Mouse (Mus musculus) frontal cortex, postnatal 14 days (tissue): ENCODE results near the gene Usp2.

ENCODE experiments used
- DNase-seq, 2 experiments: peaks; one replicate each; pipeline ENCODE4 v3.0.0; 2022; ENCODE audit warnings: low spot score in 2 of 2

Usp2 gene

GRCm38 (mm10) chr9:44124317-44124716 lies 57.5 kb downstream of the Usp2 start:
- DNase-seq = no peak

DNA sequence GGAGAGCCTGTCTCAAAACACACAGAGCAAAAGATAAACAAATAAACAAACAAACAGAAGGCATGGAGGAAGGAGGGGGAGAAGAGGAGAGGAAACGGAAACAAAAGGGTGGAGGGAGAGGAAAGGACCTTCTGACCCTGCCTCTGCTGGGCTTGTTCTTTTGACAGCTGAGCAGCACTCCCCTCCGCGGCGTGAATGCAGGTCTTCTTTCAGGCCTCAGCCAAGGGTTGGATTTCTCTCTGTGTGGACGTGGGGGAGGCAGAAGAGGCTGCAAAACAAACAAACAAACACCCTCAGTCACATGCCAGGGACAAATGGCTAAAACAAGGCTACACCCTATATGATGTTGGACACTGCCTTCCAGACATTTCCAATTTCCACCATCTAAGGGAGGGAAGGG lies 58.2 kb downstream of the Usp2 start:
- no peak for DNase-seq

GRCm38 (mm10) chr9:44125546-44126428 lies 59.0 kb downstream of the Usp2 start:
- peak; percentile 72 to 90 for DNase-seq

- no peak for DNase-seq
Measured at GRCm38 (mm10) chr9:44126746-44127145, 59.9 kb downstream of the Usp2 start.

DNA sequence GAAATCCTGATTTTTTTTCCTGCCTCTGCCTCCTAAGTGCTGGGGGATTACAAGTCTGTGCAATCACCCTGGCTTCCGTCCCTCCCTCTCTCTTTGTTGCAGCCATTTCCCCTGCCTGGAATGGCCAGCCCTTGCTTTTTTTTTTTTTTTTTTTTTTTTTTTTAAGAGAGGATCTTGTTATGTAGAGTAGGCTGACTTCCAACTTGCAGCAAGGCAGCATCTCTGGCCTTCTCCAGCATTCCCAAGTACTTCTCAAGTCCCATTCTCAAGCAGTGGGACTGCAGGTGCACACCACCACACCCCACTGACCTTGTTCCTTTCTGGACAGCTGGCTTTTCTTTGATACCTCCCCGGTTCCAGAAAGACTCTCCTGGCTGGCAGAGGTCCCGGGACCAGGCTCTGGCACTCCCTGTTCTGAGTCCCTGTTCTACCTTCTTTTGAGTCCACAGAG lies 60.6 kb downstream of the Usp2 start:
- no peak for DNase-seq

DNA sequence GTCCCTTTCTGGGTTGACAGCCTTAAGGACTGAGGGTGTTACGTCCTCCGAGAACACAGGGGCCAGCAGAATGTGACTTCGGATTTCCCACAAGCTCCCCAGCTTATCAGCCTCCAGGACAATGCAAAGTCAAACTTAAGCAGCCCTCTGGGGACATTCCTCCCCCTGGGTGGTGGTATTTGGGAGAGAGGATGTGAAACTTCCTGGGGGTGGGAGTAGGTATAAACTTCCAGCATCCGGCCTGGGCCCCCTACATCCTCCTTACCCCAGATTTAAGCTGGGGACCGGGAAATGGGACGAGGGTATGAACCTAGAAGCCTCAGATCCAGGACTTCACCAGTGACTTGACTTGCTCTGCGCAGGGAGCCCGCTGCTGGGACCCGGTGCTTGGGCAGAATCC lies 62.8 kb downstream of the Usp2 start:
- no peak for DNase-seq

DNA sequence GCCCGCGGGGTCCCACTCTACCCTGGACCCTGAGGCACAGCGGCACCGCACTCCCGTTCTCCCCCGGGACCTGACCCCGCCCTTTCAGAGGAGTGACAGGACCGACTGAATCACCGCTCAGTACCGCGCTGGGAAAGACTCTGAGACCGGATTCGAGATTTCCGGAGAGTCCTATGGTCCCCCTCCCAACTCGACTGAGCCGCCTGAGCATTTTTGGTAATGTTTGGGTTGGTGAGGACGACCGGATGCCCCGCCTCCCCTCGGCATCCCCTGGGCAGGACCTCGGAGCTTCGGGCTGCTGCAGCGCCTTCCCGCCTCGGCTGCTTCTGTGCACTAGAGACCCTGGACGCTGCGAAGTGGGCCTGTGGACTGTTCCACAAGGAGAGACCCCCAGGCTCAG lies 63.2 kb downstream of the Usp2 start:
- DNase-seq = no peak

GRCm38 (mm10) chr9:44130581-44131275 lies 63.9 kb downstream of the Usp2 start:
- DNase-seq = no peak

DNA sequence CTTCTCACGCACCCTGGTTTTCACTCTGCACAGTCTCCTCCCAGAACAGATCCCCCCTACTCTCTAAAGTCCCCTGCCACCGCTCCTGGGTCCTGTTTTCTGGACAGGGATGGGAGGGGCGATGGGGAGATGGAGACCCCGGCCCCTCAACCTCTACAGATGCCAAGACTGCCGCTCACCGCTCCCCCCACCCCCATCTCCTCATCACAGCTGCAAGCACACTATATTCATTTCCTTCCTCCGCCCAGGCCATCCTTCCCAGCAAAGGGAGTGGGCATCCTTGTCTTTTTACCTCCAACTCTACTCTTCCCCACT lies 64.4 kb downstream of the Usp2 start:
- no peak for DNase-seq

DNA sequence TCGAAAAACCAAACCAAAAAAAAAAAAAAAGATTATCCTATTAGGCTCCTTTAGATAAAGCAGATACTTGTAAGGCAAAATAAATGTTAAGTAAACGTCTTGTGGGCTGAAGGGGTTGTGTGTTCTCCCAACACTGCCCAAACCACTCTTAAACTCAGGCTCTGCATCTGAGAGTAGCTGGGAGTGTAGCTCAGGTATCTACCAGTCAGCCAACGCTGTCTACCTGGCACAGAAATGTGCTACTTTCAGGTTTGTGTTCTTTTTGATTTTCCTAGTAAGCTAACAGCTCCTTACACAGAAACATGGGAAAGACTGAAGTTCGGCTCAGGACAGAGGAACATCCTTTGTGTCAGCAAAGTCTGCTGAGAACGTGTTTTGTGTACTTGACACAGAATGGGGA lies 65.4 kb downstream of the Usp2 start:
- DNase-seq = no peak

DNA sequence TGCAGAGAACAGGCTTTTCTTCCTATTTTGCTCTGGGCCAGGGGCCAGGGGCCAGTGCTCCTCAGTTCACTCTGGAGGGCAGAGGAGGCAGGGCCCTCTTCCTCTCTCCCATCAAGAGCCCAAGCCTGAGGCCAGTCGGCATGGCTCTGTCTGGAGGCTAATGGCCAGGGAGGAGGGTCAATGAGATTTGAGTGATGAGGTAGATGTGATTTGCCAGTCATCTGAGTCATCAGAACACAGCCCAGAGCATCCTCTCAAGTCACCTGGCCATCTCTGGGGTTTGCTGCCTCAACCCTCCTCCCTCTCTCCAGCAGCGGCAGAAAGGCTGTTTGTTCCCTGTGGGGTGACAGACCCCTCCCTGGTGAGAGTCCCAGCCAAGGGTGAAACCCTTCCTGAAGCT lies 66.5 kb downstream of the Usp2 start:
- DNase-seq = no peak

GRCm38 (mm10) chr9:44134101-44134850 lies 67.5 kb downstream of the Usp2 start, which contains the start of gene Mcam:
Gene Mcam, plus strand, starts transcription at chr9:44134469.
- DNase-seq = peak in 1 of 2 experiments; percentile 40

DNA sequence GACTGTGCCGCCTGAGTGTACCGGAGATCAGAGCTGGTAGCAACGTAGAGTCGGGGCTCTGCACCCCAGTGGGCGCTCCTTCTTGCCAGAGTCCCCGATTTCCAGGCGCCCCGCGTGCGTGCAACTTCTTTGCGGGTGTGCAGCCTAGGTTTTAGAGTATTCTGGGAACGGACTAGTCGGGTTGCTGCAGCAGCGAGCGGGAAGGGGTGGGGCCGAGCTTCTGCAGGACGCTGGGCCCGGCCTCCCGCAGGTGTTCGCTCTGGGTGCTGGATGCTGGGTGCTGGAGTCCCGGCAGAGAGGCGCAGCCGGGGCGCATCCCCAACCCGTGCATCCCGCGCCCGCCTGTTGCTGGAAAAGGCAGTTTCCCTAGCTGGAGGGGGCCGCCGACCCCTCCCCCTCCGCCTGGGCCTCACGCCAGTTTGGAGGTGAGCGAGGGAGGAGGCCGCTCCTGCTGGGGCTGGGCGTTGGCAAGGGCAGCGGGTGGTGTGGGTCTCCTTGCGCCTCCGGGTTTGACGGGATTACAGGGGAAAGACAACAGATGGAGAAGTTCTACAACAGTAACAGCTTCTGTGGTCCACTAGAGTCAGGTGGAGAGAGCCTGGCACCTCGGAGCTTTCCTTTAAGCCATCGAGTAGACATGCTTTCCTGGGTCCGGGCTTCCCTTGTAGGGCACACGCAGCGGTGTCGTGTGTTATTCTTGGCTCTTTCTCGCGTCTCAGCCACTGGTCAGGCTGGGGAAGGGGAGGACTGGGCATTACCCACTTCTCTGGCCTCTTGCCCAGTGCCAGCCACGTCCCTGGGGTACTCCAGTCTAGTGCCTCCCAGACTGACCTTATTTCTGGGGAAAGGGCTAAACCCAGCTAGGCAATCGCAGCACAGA lies 68.3 kb downstream of the Usp2 start:
- DNase-seq = no peak

DNA sequence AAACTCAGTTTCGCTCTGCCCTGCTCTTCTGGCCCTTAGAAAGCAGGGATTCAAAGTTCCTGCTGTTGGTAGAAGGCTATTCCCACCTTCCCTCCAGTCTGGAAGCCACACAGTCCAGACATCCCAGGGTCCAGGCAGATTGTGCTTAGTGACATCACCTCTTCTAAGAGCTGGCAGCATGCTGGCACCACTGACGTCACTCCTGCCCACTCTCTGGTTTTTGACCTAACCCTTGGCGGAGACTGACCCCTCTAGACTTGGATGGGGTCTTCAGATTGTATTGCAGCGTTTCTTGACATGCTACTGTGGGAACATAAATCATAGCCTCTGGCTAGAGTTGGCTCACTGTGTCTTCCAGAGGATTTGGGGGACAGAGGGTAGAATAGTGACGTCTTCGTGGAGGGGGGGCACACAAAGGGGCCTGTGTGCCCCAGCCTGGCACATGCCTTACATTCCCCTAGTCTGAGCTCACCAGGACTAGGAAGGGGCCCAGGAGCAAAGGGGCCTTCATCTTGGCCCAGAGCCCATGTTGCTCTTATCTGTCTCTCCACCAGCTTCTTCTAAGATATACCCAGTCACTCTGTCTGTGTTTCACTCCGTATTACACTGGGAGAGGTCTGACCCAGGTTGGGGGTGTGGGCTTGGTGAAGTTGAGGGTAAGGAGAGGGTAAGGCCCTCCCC lies 69.0 kb downstream of the Usp2 start:
- DNase-seq = no peak

- DNase-seq = no peak
Measured at GRCm38 (mm10) chr9:44137846-44138245, 71.0 kb downstream of the Usp2 start.

DNA sequence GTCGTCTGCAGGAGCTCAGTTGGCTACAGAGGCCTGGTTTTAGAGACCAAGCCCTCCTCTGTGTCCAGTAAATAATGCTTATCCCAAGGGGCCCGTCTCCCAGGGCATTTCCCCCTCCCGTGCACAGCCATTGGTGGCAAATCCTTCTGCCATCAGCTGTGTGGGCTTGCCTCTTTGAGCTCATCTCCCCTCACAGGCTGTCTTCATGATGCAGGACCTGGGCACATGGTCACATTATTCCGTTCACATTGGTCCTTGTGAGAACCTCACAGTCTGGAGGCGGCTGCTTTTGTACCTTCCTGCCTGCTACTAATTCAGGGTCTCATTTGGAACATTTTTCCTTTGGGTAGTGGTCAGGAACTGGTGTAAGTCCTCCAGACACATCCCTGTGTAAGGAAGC lies 75.1 kb downstream of the Usp2 start:
- no peak for DNase-seq

DNA sequence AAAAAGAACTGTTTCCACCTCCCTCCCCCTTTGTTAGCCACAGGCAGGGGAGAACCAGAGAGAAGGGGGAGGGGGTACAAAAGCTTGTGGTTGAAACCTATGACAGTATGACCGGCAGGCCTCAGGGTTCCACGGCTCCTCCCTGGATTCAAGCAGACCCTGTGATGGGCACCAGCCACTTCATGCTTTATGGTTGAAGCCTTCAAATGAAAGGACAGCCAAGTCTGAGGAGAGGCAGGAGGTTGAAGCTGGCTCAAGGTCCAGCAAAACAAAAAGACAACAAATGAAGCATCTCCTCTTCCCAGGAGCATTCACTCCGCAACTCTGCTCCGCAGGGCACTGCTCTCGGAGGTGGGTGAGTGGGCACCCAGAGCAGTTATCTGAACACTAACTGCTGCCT lies 76.6 kb downstream of the Usp2 start:
- DNase-seq = no peak

GRCm38 (mm10) chr9:44144023-44144717 lies 77.3 kb downstream of the Usp2 start:
- no peak for DNase-seq

- DNase-seq = no peak
Measured at GRCm38 (mm10) chr9:44144718-44145060, 77.9 kb downstream of the Usp2 start.
